Mouse (Mus musculus) lung, postnatal 36 days (tissue): Measurements from ENCODE around the gene Tmem138.
A peak's percentile ranks its signal among the peaks of the same experiment; 100 is the strongest.

Experiments
- DNase-seq: peaks from one replicate; pipeline ENCODE4 v3.0.0; 2022; ENCODE audit warnings: mixed read lengths

Gene Tmem138

GRCm38 (mm10) chr19:10576690-10577561 lies at the start of gene Tmem138, which contains the start of gene Cyb561a3:
TSS of gene Tmem138 (minus strand) at chr19:10577362.
TSS of gene Cyb561a3 (plus strand) at chr19:10577172.
- DNase-seq = peak; percentile 96

DNA sequence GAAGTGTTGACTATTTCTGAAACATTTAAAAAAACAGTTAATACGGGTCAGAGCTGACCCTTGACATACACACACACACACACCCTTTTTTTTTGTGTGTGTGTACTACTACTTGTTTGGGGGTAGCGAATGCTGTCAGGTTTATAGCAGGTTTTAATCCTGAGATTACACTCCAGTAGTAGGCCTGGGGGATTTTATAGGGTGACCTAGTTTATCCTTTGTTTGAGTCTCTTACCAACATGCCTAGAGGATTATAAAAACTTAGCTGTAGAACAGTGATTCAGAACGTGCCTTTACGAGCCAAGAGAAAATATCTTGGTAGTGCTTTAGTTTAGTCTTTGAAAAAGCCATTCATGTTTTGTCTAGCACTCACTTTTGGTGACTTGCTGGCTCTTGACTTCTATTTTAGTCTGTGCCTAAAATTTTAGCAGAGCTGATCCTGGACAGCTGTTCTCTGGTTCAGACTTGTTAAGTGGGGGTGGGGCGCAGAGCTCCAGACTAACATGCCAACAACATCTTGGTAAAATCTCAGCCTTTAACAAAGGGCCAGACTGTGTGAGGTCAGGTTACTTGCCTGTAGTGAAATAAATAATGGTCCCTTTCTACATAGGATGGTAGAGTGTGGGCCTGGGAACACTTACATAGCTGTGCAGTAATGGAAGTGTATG lies 31.5 kb upstream of the Tmem138 start:
- DNase-seq = no peak

DNA sequence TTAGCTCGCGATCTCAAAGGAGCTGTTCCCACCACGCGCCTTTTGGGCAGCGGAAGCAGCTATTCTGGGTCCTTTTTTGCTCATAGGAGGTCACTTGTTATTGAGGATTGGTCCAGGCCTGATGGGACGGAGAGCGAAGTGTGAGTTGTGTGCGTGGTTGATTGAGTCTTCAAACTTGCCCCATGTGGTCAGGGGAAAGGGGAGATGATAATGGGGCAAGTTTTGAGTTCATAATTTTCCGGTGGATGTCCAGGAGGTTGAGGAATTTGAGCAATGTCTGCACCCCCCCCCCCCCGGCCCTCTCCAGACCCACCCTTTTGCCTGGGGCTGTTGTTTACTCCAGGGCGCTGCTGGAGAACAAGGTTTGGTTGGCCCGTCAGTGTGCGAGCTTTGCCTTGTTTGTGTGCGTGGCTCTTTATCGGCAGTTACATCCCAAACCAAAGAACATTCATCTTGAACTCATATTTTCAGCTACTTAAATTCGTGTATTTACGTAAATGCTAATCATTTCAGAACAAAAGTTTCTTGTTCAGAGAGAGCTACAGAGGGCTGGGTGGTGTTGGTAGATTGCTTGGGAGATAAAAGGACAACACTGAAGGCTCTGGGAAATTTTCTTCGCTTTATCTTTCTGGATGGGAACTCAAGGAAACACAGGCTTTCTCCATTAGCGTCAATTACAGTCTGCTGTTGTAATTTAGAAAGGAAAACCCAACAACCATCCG lies 28.9 kb upstream of the Tmem138 start:
- peak; percentile 30 for DNase-seq

DNA sequence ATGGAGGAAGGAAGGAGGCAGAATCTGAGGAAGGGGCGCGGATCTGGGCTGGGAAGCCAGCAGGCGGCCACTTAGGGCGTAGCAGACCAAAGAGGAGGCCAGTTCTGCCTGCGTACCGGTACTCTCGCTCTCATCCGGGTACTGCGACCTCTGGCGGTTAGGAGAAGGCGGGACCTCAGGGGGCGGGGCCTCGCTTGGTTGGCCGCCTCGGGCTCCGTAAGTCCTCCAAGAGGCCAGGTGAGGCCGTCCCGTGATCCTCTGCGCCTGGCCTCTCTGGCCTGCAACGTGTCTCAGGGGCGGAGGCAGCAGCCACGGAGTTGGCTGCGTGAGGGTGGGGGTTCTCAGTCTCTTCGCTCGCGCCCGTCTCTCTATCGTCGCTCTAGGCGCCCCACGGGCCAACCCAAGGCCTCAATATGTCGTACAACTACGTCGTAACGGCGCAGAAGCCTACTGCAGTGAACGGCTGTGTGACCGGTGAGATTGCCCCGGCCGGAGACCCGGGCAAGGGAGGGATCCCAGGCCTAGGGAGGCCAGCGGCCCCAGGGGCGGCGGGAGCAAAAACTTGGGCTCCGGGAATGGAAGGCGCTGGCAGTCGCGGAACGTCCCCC lies 28.2 kb upstream of the Tmem138 start, which contains the start of the genes Ddb1 and Tkfc:
Gene Ddb1 (plus strand): TSS at position 35 of the 608 bp plus-strand sequence.
Gene Tkfc (minus strand): TSS at position 362 of the 608 bp plus-strand sequence.
- peak; percentile 99 for DNase-seq

DNA sequence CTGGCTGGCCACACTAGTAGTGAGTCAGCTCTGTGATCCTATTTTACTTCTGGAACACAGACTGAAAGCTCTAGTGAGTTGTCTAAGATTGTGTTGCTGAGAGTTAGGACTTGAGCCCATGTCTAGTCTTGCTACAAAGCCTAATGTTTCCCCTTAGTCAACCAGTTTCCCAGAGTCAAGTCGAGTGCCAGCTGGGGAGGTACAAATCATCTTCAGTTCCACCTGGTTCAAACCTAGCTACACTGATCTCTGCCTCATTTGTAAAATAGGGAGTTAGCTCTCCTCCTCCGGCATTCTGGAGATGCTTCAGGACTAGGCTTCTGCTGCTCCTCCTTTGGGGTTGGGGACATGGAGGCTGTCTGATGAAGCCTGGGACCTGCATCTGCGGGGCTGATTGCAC lies 27.4 kb upstream of the Tmem138 start:
- DNase-seq = no peak

- DNase-seq = no peak
These were observed 26.7 kb upstream of the Tmem138 start for GRCm38 (mm10) chr19:10603660-10604523.

GRCm38 (mm10) chr19:10602787-10603186 lies 25.6 kb upstream of the Tmem138 start:
- peak; percentile 96 for DNase-seq

DNA sequence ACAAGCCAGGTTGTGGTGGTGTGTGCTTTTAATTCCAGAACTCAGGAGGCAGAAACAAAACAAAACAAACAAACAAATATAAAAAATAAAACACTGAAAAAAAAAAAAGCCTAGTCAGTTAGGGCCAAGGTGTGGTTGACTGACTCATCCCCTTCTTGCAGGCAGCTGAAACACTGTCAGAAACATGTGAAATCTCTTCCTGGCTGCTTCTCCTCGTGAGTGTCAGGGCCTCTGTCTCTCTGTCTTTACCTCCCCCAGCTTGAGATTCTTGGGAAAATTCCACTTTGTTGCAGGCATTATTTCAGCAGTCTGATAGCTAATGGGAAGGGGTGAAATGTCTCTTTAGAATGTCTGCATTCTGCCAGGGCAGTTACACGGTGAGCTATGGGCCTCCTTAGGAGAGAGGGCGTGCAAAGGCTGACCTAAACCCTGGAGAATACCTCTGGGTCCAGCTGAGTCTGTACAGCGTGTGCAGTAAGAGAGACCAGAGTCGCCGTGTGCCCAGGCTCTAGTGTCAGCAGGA lies 25.1 kb upstream of the Tmem138 start:
- DNase-seq = no peak

- no peak for DNase-seq
These were observed 22.5 kb upstream of the Tmem138 start for GRCm38 (mm10) chr19:10599648-10600047.

DNA sequence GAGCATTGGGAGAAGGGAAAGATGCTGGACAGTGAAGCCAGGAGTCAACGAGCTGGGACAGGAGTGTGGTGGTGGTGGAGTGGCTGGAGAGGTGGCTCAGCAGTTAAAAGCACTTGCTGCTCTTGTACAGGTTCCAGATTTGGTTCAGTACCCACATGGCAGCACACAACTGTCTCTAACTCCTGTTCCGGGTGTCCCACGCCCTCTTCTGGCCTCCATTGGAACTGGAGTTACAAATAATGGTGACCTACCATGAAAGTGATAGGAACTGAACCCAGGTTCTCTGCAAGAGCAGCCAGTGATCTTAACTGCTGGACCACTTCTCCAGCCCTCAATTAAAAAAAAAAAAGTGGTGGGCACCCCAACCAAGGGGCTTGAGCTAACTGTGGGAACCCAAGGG lies 21.0 kb upstream of the Tmem138 start:
- peak; percentile 44 for DNase-seq

- no peak for DNase-seq
These were observed 14.7 kb upstream of the Tmem138 start for GRCm38 (mm10) chr19:10591659-10592377.

- no peak for DNase-seq
These were observed 13.1 kb upstream of the Tmem138 start for GRCm38 (mm10) chr19:10590301-10590700.

DNA sequence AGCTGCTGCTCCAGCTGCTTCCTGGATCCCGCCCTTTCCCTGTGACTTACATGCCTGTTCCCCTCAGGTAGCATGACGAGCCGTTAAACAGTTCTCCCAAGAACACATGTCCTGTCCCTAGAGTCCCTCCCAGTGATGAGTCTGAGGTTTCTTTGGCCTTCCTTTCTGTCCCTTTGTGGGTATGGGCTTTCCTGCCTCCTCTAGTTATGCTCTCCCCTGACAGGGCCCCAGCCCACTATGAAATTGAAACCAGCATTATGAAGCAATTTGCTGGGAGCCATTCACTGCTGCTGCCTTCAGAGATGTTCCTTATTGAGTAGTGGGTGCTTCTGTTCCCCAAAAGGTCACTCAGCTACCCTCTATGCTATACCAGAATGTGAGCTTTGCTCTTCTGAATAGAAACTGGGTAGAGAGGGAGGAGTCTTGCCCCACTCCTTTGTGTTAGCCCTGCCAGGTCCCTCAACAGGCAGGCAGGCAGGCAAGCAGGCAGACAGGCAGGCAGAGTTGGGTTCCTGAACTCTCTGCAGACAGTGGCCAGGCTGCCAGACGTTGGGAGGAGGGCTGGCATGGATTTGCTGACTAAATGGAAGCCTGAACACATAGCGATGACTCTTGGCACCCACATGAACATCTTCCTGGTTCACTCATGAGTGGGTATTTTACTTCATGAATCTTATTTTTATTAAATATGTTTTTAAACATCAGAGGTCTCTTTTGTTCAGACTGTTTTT lies 12.1 kb upstream of the Tmem138 start:
- no peak for DNase-seq

- DNase-seq = no peak
These were observed 10.1 kb upstream of the Tmem138 start for GRCm38 (mm10) chr19:10587231-10587630.

- no peak for DNase-seq
These were observed 8.0 kb upstream of the Tmem138 start for GRCm38 (mm10) chr19:10585112-10585511.

- no peak for DNase-seq
These were observed 6.5 kb upstream of the Tmem138 start for GRCm38 (mm10) chr19:10583550-10584146.

DNA sequence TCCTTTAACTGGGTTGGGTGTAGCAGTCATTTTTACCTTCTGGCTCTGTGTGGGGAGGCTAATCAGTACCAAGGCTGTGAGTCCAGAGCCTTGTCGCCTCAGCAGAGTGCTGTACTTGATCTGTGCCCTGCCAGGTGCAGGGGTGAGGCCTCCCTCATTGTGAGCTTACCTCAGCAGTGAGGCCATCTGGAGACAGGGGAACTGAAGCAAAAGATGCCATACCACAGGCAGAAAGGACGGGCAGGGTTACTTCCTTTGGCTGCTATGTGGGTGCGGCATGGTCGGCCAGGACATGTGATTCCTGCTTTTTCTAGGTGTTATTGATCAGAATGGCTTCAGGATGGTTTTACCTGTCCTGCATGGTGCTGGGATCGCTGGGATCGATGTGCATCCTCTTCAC lies 4.8 kb upstream of the Tmem138 start:
- DNase-seq = no peak

- DNase-seq = no peak
These were observed 3.6 kb upstream of the Tmem138 start for GRCm38 (mm10) chr19:10580761-10581160.

DNA sequence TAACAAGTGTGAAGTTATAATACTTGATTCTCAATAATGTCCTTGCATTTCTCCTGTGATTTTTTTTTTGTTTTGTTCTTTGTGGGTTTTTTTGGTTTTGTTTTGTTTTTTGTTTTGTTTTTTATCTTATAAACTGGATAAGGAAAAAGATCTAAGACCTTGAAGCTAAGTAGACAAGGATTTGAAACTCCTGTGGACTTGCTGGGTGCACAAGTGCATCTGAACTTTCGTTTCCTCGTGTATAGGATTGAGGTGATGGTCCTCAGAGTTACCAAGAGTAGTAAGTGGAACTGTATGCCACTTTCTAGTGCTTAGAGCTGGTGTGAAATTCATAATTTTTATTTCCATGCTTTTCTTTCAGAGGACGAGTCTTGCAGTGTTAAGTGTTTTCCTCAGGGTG lies 2.9 kb upstream of the Tmem138 start:
- DNase-seq = no peak

- DNase-seq = peak; percentile 11
These were observed 7.5 kb downstream of the Tmem138 start for GRCm38 (mm10) chr19:10569627-10570026.
